Mouse (Mus musculus) testis, postnatal 10 days (tissue): ENCODE measurements around the gene Atp10b.
A peak's percentile ranks its signal among the peaks of the same experiment; 100 is the strongest.

Source experiments
- DNase-seq: peaks from one replicate; pipeline ENCODE4 v3.0.0; 2021; ENCODE audit warnings: low spot score

Gene Atp10b

GRCm38 (mm10) chr11:43200089-43200488 lies 50.4 kb downstream of the Atp10b start:
- DNase-seq, result no peak

- no peak for DNase-seq
Observed at GRCm38 (mm10) chr11:43203580-43203979, 53.9 kb downstream of the Atp10b start.

GRCm38 (mm10) chr11:43213134-43213533 lies 63.5 kb downstream of the Atp10b start:
- DNase-seq, result no peak

- no peak for DNase-seq
Observed at GRCm38 (mm10) chr11:43213740-43214139, 64.1 kb downstream of the Atp10b start.

GRCm38 (mm10) chr11:43217021-43217420 lies 67.3 kb downstream of the Atp10b start:
- DNase-seq, result peak; percentile 50

- DNase-seq, result no peak
Observed at GRCm38 (mm10) chr11:43230231-43230630, 80.6 kb downstream of the Atp10b start.

GRCm38 (mm10) chr11:43232073-43232472 lies 82.4 kb downstream of the Atp10b start:
- DNase-seq, result no peak

GRCm38 (mm10) chr11:43236360-43237039 lies 86.8 kb downstream of the Atp10b start:
- no peak for DNase-seq

GRCm38 (mm10) chr11:43239804-43240203 lies 90.1 kb downstream of the Atp10b start:
- no peak for DNase-seq

- DNase-seq, result no peak
Observed at GRCm38 (mm10) chr11:43253034-43253433, 103.4 kb downstream of the Atp10b start.

- DNase-seq, result no peak
Observed at GRCm38 (mm10) chr11:43255262-43255661, 105.6 kb downstream of the Atp10b start.

GRCm38 (mm10) chr11:43257291-43257690 lies 107.6 kb downstream of the Atp10b start:
- no peak for DNase-seq

- DNase-seq, result no peak
Observed at GRCm38 (mm10) chr11:43257781-43258180, 108.1 kb downstream of the Atp10b start.

- peak; percentile 68 for DNase-seq
Observed at GRCm38 (mm10) chr11:43263548-43264218, 114.0 kb downstream of the Atp10b start.

- no peak for DNase-seq
Observed at GRCm38 (mm10) chr11:43267505-43267904, 117.8 kb downstream of the Atp10b start.

- DNase-seq, result no peak
Observed at GRCm38 (mm10) chr11:43269503-43270255, 120.0 kb downstream of the Atp10b start.

GRCm38 (mm10) chr11:43270256-43270806 lies 120.7 kb downstream of the Atp10b start:
- DNase-seq, result no peak

GRCm38 (mm10) chr11:43273896-43274295 lies 124.2 kb downstream of the Atp10b start:
- DNase-seq, result no peak

GRCm38 (mm10) chr11:43297584-43297983 lies 147.9 kb downstream of the Atp10b start:
- DNase-seq, result no peak

GRCm38 (mm10) chr11:43311000-43311399 lies 161.3 kb downstream of the Atp10b start:
- DNase-seq, result no peak
